Mouse (Mus musculus) ovary, postnatal 36 days (tissue): Measurements from ENCODE around the gene Rsu1.
"Not testable (repeated sequence)": the region's sequence is repeated elsewhere in the genome, so short reads cannot be mapped to it uniquely, and the experiment has no call there.

Experiments
- DNase-seq: peaks from one replicate; pipeline ENCODE4 v3.0.0; 2022; ENCODE audit warnings: low spot score, mixed read lengths

Gene Rsu1

DNA sequence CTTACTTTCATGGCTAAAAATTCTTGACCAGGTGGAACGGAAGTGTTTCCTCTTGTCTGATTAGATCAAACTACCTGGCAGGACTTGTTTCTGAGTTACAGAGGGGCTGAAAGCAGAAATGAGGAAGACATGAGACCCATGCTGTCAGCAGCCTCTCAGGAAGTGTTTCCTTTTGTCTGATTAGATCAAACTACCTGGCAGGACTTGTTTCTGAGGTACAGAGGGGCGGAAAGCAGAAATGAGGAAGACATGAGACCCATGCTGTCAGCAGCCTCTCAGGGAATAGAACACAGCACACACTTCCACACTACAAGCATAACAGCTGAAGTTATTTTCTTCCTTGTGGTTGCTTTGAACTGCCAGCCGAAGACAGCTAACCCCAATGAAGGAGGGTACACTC is 46.7 kb downstream of the Rsu1 start:
- no peak for DNase-seq

DNA sequence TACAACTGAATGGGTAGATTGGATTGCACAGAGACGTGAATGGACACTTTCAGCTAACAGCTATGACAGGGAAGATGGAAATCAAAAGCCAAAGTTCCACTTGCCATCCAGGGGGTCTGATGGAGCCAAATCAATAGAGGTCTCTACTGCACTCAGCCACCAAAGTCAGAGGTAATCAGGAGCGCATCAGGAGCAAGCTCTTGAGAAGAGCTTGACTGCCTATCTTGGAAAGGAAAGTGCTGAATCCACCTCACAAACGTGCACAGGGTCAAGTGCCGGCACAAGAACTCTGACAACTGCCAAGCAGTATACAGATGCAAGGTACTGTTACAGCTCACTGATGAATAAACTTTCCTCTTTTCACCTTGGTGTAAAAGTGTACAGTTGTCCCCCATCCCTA is 47.8 kb downstream of the Rsu1 start:
- DNase-seq = no peak

DNA sequence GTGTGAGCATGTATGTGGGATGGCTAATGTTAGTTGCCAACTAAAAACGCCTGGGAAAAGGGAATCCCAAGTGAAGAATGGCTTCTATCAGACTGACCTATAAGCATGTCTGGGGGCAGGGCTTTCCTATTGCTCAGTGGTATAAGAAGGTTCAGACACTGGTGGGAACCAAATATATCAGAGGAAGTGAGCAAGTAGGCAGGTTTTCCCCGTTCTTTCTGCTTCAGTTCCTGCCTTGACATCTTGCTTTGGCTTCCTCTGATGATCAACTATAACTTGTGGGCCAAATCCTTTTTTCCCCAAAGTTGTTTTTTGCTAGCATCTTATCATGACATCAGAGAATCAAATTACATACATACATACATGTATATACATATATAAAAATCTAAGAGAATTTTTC is 51.1 kb downstream of the Rsu1 start:
- no peak for DNase-seq

DNA sequence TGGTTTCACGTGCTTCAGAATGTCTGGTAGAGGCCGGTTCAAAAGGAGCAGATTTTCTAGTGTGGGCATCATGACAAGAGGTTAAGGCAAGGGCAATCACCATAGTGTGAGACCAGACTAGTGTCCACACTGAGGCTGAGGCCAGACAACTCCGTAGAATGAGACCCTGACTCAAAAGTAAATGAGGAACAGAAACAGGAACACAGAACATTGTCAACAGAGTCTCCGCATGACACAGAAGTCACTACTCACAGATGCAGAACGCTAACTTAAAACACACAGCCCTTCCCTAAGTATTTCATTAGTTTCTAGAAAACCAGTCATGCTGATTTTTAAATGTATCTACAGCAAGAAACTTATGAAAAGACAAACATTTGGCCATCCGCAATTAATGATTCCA is 53.1 kb downstream of the Rsu1 start:
- DNase-seq = no peak

DNA sequence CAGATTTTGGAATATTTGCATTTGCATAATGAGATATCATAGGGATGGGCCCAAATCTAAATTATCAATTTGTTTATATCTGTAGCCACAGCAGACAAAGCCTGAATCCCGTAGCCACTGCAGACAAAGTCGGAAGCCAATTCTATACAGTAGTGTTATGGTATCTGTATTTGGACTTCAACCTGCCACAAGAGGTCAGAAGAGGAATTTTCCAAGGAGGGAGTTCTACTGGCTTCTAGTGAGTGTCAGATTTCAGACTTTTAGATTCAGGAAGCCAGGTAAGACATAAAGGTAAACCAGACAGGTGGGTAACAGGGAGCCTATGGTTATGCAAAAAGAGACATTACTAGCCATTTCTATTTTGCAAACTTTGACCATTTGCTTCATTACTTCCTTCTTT is 64.4 kb downstream of the Rsu1 start:
- no peak for DNase-seq

DNA sequence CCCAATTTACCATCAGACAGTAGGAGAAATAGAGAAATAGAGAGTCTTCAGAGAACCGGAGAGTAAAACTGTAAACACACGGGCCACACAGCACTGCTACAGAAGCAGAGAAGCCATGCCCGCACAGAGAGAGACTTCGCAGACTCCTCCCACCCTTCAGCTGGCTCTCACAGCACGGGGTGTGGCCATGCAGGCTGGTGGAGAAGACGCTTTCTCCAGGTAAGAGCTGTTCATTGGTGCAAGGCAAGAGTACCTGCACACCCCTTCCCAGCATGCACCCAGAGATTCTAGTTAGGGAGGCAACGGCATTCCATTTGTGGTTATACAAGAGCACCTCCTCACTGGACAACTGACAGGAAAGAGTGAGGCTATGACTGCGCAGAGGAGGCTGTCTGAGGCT is 64.8 kb downstream of the Rsu1 start:
- DNase-seq = no peak

DNA sequence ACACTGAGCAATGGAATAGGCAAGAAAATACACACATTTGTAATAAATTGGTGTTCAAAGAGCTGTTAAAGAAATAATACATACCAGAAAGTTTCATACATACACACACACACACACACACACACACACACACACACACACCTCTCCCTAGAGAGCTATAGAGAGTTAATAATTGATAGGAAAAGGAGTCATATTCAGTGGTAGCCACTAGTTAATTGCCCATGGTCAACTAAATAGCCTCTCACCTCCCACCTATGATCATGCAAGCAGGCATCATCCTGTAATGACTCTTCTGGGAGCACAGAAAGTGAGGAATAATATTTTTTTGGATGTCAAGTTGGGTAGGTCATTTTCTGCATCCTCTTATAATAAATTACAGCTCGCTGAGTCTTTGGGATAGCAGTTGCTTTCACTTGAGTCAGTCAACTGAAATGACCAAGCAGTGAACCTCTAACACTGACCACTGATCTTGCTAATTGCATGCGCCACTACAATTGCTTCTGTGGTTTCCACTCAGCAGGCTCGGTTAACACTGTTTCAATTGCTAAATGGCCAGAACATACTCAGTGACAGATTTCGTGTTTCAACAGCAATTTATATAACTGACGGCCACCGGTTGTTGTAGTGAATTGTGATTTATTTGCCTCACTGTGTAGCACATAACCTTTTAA is 68.3 kb downstream of the Rsu1 start:
- no peak for DNase-seq

DNA sequence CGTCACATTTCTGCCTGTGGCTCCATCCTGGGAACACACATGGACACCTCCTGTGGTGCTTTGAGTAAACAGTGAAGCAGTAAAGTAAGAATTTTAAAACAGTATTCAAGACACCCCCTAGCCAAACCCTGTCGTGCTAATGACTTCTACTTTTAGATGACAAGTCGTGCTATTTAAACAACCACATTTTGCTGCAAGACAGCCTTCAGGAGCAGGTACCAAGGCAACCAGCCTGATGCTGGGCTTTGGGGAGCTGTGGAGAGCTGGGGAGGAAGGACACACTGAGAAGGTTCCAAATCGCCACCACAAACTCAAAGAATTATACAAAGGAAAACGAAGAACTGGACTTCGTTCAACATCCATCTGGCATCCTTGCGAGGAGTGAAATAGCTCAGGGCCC is 71.5 kb downstream of the Rsu1 start:
- no peak for DNase-seq

DNA sequence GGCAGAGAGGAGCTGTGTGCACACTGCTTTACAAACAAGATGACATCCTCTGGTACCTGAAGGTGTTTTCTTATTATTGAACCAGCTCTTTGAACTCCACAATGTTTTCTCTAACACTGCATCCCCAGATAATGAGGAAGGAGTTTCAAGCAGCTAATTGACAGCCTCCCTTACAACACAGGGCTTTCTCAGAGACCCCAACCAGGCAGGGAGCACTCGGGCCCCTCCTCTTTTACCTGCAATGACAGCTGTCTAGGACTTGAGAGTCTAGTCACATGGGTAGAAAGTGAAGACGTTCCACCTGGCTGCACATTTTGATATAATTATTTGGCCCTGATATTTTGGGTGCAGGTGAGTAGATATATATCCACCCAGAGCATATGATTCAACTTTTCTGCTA is 72.2 kb downstream of the Rsu1 start:
- DNase-seq = no peak

DNA sequence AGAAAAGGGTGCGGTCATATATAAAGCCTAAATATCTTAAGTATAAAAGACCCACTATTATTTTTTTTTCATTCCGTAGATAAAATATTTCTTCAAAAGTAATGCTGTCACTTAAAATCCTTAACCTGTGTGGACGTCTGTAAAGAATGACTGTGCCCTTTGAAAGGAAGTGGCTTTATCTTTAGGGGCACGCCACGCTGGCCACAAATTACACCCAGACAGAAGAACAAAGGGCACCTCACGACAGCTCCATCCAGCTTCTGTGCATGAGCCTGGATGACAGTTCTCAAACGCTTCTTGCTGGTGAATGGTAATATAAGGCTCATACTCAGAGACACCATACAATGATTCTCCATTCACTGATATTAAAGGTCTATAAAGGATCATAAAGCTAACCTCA is 75.7 kb downstream of the Rsu1 start:
- DNase-seq = no peak

DNA sequence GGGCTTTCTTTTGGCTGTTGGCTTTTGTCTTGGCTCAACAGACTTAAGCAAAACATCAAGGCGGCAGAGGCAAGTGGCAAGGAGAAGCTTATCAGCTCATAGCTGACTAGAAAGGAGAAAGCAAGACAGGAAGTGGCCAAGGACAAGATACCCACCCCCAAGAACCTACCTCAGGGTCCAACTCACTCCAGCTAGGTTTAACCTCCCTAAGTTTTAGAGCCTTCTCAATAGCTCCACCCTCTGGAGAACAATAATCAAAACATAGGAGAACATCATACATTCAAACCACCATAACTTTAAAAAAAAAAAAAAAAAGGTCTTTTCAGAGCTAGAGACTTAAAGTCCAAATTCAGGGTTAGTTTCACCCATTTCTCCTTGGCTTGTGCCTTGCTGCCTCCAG is 79.1 kb downstream of the Rsu1 start:
- no peak for DNase-seq

DNA sequence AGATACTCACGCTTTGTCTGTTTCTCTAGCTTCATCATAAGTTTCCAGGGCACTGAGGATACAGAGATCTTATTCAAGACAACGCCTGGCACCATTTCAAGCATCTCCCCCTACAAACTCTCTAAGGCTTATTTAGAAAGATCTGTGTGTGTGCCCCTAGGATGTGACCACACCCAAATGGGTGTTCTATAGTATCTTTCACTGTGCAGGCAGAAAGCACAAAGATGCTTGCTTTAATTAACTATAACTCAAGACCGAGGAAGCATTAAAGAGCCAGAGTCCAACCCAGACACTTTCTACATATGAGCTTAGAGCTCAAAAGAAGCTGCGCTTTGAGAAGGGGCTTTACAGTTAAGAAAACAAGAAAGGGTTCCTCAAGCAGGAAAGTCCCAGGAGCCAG is 80.4 kb downstream of the Rsu1 start:
- DNase-seq = no peak

DNA sequence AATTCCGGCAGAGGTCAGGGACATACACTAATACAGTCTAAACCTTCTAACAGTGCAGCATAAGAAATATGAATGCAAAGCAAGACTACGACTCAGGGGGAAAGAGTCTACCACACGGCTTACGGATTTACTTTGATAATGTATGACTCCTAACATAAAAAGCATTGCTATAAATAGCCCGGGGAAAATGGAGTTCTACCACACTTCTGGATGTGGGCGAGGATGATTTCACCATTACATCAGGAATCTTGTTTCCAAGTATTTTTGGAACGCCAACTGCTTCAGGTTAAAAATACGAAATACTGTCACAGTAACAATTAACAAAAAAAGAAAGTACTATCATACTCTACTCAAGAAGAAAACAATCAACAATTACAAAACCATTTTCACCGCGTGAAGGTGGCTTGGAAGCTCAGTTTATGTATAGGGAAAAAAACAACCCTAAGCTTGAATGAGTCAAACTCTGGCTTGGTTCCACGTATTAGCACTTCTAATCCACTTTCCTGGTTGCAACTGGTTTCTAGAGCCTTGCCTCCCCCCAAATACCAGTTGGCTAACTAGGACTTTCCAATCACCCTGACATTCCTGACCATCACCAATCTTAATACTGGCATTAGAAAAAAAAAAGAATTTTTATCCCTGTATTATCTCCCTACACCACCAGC is 82.3 kb downstream of the Rsu1 start:
- DNase-seq = no peak

DNA sequence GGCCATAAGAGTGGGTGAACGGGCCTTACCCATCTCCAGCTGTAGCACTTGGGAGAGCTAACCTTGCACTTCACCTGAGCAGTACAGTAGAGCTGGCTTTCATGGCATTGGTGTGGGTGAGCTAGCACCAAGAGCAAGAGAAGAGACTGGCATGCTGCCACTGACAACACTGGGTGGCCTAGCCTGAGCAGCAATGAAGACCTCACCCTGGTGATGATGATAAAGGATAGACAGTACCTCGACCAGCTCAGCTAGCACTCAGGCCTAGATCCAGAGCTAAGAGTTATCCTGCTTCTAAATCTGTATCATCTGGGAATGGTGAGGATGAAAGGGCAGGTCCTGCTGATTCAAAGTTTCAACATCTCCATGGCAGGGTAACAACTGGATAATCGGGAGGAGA is 88.1 kb downstream of the Rsu1 start:
- no peak for DNase-seq

DNA sequence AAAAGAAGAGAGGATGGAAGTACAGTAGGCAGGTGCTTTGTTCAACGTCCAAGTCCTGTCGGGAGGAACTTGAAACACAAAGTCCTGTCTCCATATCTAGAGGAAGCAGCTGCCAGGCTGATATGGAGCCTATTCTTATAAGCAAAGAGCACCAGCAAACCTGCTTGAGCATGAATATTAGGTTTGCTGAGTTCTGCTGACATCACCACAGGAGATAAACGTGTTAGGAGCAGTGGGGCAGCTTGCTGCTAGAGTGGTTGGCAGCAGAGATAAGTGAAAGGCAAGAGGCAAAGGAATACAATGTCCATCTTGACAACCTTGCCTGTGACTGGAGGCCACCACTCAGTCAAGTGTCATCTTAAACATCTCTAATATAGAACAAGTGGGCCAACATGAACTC is 89.3 kb downstream of the Rsu1 start:
- not testable (repeated sequence) for DNase-seq

DNA sequence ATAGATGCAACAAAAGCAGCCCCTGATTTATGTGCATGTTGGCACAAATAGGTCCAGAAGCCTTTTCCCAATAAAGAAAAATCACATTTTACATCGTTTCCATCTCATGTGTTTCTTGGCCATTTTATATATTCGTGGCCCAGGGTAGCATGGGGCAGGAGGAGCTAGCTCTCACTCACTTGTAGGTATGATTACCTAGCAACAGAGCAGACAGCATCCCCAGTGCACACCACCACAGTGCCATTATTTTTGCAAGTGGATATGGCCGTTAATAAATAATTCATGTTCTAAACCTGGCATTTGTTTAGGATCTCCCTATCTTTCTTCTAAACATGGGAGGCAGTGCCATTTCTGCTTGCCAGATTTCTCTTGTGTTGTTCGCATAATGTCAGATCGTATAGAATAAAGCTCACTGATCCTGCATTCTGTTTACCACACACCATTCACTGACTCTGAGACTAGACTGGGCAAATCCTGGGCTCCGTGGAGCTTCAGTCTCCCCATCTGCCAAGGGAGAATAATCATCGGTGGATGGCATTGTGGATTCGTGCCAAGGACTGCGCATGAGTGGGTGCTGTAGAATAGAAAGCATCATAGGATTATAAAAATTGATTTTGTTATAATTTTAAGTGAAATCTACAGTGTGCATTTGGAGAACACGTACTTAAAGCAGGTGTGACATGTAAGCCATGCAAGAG is 93.4 kb downstream of the Rsu1 start:
- no peak for DNase-seq

DNA sequence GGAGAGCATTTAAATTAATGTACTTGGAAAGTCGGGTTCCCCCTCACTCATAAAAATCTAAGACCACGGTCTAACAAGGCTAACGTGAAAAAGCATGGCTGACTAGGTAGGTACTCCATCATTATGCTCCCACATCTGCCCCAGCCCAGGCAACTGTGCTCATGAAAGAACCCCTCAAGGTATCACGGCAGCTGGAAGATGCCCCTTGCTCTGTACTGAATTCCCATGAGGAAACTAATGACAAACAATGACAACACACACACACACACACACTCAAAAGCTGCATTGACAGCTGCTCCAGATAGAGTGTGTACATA is 95.0 kb downstream of the Rsu1 start:
- no peak for DNase-seq

DNA sequence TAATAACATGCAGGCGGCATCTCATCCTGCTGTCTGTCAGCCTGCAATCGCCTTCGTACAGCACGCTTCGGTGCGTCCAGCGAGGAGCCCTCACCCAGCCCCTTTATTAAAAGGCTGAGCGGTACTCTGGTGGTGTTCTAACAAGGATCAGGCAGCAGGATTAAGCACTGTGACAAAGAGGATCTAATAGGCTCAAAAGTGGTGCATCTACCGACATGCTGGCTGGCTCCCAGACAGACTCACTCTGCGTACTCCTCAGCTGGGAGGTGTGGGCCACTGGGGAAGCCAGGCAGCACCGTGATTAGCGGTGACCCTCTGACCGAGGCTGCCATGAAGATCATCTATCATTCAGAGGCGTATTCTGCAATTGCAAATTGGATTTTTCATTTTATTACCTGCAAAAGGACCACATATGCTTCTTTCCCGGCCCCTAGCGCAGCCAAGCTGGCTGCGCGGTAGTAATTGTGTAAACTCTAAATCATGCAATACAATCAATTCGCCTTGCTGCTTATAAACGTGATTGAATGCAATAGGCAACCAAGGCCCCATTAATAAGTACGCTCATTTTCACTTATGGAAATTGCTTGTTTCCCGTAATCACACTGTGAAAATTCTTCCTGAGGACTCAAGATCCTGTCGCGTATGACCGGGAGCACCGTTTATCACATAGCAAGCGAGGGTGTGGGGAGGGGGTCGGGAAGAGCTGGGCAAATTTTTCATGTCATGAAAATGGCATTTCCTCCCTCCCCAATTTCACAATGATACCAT is 95.5 kb downstream of the Rsu1 start:
- DNase-seq = no peak

DNA sequence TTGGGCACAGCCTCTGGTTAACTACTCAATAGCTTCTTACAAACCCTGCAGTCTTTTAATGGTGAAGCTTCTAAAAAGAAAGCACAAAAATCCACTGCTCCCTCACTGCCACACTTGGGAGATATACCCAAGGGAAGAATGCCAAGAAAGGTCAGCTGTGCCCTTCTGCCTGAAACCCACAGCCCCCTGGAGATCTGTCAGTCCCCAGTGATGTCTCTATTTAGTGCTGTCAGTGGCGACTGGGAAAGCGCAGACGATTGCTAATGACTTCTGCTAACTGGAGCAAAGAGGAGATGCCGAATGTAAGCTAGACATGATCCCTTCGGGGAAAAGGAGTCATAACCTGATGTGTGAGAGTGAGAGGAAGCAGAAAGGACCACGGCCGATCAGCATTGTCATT is 96.8 kb downstream of the Rsu1 start:
- no peak for DNase-seq

DNA sequence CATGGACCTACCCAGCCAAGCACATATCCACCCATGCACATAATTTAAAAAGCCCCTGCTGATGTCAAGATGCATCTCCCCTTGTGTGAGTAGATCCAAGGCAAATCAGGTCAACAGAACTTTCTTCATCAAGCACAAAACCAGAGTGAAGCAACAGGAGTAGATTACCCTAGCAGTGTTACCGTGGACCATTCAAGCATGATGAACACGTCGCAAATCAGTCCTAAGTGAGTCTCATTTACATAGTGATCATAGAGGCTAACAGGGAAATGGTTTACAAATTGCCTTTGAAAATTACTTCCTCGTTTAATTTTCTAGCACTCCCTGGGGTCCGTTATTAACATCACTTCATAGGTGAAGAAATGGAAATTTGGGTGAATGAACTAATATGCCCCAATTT is 100.6 kb downstream of the Rsu1 start:
- no peak for DNase-seq

DNA sequence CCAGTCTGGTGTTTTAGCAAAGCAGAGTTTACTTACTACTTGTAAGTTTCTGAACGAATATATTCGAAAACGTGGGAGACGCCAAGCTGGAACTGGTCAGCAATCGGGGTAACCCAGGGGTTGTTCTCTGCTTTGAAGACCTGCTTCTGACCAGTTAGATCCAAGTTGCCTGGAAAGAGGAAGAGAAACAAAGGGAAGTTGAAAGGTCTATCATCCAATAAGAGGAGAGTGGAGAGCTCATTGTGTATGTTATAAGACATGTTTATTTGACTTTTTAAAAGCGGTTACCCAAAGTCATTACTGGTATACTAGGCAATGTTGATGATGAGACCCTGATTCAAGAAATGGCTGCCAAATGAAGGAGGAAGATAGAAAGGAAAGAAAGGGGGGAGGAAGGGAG is 101.3 kb downstream of the Rsu1 start:
- DNase-seq = no peak

DNA sequence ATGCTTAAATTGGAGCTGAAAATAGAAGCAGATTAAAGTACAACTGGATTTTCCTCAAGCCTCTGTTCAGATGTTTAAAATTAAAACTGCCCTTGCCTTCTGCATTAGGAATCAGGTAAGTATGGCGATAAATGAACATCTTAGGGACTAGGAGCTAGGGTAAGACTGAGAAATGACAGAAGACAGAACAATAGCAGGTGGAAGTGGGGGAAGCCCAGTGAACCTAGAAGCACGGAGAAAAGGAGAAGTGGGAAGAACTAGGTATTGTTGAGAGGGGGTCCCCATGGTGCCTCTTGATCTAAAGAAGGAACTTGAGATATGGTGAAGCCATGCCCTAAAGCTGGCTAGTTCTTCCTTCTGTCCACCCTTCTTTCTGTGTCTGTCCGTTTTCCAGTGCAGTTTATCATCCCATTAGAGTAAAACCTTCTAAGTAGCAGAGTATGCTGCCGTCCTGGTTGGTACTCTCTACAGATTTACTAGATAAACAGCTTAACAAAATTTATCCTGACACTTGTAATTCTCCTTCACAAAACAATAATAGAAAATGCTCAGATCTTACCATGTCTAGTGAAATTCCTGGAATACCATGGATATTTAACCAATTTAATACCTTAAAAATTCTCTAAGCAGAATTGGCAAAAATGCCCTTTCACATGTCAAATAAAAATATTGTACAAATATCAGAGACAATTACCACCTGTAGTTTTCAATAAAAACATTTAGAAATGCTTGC is 101.9 kb downstream of the Rsu1 start:
- no peak for DNase-seq
